Mouse (Mus musculus) brain, adult 2 months (tissue): ENCODE data around the gene Gmcl1.

Experiments used
- DNase-seq: peaks from one replicate; pipeline ENCODE4 v3.0.0; 2011; ENCODE audit warnings: low read depth, low spot score

Gmcl1 gene

DNA sequence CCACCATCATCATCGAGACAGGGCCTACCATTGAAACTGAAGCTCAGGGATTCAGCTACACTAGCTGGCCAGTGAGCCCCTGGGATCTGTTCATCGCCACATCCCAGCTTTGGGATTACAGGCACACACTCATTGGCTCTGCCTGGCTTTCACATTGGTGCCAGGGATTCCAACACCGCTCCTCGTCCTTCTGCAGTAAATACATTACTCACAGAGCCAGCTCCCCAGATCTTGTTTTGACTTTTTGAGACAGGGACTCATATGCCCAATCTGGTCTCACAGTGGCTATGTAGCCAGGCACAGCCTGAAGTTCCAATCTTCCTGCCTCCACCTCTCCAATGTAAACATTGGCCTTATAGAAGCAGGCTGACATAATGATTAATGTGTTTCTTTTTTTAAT is 3.1 kb upstream of the Gmcl1 start:
- no peak for DNase-seq

DNA sequence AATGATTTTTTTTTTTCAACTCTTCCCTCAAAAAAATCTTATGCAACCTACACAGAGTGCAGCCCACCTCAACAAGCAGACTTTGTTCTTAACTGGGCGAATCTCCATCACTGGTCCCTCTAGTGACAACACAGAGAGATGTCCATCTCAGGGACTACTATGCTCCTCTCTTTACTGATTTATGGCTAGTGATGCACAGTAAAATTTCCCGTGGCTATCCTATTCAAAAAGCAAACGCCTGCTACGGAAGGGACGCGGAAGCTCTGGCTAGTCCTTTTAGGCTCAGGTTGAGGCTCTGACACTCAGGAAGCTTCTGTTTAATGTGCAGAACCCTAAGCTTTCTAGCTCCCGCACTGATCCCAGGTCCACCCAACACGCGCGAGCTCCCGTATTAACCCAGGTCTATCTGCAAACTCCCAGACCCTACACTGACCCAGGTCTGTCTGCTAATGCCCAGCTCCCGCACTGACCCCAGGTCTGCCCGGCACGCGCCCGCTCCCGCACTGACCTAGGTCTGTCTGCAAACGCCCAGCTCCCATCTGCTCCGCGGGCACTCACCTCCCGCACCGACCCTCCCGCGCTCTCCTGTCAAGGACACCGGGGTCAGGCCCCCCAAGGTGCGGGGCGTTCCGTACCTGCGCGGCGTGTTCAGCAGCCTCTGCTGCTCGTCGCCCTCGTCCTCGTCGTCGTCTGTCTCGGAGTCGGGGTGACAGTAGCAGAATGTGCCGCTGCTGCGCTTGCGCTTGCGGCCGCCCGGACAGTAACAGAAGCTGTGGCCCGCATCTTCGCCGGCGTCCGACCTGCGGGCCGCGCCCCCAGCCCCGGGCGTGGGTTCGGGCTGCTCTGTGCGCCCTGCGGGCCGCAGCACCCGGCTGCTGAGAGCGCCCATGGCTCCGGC is 658 bp downstream of the Gmcl1 start:
- peak; percentile 69 for DNase-seq

DNA sequence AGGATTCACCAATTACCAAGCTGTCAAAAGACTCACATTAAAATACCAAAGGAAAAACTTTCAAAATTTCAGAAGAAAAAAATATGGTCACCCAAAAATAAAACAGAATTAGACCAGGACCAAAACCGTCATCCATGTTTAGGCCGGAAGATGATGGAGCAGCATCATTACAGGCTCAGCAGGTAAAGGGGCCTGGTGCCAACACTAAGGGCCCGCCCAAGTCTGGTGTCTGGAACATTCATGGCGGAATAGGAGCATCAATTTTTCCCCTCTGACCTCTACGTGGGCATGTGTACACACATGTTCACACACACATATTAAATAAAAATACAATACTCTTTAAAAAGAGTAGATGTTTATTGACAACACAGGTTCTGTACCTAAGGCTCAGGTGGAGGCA is 4.5 kb downstream of the Gmcl1 start:
- DNase-seq = no peak

DNA sequence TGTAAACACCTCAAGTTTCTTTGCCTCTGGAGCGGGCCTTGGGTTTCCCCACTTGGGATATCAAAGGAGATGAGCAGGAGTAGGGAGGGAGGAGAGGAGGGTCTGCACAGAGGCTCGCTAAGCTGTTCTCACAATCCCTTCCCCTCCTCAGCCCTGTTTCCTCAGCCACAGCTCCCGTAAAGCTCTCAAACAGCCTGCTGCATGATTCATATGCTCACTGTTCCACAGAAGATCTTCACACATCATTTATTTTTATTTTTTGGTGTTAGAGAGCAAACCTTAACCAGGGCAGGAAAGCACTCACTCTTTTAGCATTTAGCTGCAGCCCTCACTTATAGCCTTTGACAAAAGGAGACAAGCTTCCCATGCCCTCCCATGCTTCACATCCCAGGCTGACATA is 11.2 kb downstream of the Gmcl1 start:
- peak; percentile 41 for DNase-seq

DNA sequence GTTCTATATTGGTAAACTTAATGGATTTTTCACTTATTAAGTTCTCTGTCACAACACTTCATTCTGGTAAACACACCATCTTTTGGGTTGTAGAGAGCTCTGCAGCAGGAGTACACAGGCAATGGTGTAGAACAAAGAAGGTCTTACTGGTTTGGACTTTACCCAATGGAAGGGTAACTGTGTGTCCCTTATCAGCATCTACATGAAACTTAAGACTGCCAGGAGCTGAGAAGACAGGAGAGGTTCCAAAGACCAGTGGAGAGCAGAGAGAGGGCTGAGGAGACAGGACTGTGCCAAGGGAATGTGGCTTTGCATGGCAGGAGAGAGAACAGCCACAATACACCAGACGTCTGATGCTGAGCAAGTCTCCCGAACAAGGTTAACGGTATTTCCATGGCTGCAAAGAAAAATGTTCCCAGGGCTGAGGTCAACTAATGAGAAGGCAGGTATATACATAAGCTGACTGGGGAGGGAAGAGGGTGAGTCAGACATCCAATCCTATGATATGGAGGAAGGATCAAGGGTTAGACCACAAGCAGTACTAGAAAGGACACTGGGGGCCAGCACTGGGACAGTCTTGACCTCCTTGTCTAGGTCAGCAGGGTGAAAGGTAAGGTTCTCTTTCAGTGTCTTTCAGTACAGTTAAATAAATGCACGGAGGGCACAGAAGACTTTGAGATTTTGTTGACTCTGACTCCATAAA is 25.0 kb downstream of the Gmcl1 start:
- no peak for DNase-seq

DNA sequence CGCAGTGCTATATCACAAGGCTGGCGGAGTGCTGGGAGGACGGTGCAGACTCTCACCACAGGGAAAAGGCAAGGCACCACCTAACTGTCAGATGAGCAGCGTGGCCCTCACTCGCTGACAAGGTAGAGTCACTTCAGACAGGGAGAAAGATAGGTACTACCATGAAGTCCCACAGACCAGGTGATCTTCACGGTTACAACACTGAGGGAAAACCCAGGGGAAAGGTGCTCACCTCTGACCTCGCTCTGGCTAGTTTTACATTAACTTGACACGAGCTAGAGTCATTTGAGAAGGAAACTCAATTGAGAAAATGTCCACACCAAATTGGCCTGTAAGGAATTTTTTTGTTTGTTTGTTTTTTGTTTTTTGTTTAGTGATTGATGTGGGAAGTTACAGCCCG is 30.6 kb downstream of the Gmcl1 start:
- no peak for DNase-seq

DNA sequence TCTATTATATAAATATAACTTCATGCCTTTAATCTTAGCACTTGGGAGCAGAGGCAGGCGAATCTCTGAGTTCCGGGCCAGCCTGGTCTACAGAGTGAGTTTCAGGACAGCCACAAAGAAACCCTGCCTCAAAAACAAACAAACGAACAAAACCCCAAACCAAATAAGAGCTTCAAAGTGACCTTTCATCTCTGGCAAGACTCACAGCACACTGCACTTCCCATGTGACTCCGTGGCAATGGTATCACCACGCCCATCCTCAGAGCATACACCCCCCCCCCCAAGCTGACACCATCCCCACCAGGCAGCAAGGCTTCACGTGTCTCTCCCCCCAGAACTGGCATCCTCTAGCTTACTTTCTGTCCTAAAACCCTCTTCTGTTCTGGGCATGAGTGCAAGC is 35.3 kb downstream of the Gmcl1 start:
- no peak for DNase-seq

DNA sequence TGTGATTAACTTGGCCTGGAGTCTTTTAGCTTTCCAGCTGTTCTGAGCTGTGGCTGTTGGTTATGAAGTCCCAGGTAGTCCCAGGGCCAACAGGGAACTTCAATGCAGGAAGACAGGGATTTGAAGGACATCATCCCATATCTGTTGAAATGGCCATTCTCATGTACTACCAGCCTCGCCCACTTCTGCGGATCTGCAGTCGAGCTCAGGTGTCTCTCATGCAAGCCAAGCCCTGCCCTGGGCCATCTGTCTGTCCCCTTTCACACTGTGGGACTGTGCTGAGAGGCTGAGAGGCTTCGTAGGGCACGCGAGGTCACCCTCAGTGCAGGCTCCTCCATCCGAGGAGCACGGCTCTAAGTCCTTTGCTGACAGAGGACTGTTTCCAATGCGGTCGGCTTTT is 37.0 kb downstream of the Gmcl1 start:
- peak; percentile 74 for DNase-seq

DNA sequence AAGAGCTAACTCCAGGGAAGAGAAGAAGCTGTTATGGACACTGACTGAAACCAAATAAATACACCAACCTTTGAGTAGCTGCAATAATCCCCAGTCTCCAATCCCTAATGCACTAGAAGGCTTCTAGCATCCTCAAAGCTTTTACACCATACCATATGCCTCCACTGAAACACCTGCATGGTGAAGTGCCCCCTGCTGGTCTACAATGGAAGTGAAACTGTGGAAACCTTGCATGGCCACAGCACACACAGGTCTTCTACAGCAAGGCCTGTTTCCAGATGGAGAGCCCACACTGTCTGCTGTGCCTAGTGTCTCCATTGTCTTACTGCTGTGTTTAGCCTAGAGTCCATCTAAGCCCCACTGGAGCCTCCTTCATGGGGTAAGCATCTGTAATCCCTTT is 38.7 kb downstream of the Gmcl1 start:
- peak; percentile 75 for DNase-seq

DNA sequence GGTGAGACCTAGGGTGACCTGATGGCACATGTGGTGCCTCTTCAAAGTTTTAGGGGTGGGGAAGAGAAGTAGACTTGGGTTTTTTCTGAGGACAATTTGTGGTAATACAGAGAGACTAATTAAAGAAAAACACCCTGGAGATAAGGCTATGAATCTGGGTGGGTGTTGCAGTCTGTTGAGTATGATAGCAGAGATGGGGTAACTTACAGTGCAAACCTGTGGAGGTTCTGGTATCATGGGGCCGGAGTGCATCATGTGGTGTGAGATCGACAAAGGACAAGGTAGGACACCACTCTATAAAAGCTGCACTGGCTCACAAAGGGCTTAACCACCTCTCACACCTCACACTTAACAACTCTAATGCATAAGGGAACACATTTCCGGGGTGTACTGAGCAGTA is 43.5 kb downstream of the Gmcl1 start:
- DNase-seq = no peak

DNA sequence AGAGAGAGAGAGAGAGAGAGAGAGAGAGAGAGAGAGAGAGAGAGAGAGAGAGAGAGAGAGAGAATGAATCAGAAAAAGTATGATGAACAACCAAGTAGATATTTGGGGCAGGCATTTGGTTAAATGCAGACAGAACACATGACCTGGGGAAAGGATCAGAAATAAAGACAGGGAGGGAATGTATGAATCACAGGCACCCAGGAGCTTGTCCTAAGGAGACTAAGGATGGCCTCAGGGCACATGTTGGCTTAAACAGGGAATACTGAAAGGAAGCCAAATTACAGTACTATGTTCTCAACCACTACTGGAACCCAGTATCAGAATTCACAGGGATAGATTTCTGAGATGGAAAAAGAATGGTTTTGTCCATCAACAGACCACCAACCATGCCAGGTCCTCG is 46.2 kb downstream of the Gmcl1 start:
- DNase-seq = no peak

DNA sequence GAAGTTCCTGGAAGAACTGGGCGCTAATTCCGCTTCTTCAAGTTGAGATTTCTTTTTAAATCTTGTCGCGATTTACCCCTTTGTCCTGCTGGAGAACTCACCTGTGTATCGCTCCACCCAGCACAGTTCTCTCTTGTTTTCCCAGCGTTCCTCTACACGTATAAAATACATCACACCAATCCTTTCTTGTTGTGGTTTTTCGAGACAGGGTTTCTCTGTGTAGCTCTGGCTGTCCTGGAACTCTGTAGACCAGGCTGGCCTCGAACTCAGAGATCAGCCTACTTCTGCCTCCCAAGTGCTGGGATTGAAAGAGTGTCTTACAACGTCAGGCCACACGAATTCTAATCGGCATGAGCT is 48.5 kb downstream of the Gmcl1 start:
- DNase-seq = no peak

DNA sequence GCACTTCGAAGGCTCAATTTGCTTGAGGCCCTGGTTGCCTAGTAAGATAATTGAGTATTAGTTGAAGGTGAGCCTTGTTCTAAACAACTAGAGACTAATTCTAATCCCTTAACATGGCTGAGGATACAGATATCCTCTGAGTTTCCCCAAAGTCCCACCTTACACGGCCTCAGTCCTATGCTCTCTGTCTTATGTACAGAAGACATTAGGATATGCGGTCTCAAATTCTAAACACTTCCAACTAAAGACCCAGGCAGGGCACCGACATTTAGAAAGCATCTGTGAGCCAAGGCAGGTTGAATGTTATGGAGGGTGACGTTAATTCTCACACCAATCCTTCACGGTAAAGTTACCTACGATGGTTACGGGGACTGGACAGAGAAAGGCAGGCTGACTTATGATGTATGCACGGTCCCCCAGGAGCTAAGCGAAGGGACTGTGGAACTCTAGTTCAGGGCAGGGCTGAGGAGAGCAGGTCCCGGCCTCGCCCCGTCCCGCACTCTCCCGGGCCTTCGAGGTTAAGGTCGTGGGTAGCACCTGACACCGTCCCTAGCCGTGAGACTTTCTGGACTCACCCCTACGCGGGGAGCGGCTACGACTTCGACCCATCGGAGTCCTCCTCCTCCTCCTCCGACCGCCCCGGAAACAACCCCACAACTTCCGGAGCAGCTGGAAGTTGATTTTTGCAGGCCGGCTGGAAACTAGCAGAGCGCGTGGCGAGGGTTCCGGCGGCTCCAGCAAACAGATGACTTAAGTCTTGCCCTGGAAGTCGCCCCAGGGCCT is 49.1 kb downstream of the Gmcl1 start, which contains the start of gene Snrnp27:
TSS of gene Snrnp27 (minus strand) at position 651 of the 783 bp plus-strand sequence.
- peak; percentile 97 for DNase-seq

DNA sequence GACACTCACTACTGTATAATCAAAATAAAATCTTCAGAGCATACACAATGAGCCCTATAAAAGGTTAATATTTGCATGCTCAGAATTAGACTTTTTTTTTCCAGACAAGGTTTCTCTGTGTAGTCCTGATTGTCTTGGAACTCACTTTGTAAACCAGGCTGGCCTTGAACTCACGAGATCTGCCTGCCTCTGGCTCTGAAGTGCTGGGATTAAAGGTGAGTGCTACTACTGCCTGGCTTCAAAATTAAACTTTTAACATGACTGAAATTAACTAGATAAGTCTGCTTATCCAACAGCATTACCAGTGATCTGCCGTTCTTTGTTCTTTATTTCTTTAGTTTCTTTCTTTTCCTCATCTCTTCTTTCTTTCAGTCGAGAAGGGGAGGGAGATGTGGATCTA is 51.9 kb downstream of the Gmcl1 start:
- DNase-seq = no peak

DNA sequence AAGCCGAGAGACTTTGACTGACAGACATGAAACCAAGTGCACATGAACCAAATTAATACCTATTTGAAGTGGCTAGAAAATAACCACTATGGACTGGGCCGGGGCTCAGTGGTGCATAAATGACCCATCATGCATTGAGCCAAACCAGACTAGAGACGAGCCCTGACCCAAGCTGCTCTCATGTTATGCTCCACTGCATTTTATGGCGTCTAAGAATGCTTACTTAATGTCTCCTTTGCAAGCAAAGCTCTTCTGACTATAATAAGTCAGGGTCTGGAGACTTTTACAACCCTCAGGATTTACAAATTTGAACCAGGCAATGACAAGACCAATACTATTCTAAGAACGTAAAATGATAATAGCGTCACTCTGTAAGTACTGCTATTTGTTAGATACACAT is 54.8 kb downstream of the Gmcl1 start:
- DNase-seq = no peak

DNA sequence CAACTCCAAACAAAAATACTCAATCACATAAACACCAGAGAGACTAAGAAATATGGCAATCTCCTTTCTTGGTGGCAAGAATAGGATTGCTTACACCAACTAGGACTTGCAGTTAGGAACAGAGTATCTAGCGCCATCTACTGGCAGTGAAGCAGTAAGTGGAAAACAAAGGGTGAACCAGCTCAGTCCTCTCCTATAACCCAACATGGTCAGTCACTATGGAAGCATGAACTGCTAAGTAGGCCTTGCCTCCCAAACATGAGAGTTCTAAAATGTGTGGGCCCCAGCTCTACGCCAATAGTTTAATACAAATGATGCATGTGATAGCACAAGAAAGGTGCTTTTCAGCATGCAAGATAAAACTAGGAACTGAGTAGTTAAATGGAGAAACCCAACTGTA is 62.3 kb downstream of the Gmcl1 start:
- DNase-seq = peak; percentile 94

DNA sequence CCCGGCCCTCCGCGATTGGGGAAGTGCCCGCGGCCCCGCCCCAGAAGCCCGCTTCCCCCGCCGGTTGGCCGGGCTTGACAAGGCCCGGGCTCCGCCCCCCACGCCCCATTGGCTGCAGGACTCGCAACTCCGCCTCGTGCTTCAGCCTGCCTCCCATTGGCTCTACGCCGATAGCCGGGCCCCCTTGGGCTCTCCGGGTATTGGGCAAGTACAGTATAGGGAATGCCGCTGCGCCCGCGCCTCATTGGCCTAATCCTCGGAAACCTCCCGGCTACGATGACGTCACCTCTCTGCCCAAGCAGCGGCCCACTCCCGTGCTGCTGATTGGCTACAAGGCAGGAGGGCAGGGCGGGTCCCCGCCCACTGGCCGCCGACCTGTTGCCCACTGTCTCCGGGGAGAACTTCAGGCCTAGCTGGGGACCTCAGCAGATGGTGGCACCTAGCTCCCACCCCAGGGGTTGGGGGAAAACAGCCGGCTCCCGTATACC is 63.9 kb downstream of the Gmcl1 start:
- DNase-seq = peak; percentile 100

DNA sequence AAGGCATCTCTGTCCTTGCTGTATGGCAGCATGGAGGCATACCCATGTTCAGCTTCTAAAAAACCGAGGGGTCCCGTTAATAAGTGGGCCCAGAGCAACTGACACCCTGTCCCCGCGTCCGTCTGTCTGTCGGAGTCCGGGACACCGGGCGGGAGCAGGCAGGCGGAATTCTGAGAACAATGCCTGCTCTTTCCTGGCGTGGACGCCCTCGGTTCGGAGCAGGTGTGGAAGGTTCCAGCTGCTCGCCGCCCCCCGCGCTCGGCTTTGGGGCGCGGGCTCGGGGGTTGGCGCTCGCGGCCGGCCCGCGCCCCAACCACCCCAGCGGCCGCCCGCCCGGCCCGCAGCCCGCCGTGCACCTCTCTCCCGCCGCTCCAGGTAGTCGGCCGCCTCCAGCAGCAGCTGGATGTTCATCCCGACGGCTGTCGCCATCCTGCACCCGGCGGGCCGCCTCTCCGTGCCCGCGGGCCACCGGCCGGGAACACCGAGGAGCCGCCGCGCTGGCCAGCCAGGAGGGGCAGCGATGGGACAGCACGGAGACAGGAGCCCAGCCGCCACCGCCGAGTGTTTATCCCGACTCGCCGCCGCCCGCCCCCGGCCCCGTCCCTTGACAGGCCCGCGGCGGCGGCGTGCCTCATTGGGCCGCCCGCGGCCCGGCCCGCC is 64.5 kb downstream of the Gmcl1 start, which contains the start of gene Mxd1:
TSS of gene Mxd1 (minus strand) at position 582 of the 660 bp plus-strand sequence.
- DNase-seq = no peak

DNA sequence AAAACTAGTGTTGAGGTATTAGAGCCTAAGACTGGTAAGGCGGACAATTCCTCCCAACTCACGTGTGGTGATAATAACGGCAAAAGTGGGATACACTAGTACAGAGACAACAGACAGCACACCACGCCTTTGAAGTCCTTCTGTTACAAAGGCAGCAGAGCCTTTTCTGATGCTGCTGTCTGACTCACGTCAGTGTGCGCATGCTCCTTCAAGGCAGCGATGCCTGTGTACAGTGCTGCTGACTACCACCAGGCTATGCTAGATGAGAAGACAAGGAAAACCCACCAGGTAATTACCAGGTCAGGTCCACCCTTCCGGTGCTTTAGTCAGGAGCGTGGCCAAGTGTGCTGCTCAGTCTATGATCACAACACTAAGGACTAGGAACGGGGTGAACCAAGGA is 66.1 kb downstream of the Gmcl1 start:
- DNase-seq = no peak

DNA sequence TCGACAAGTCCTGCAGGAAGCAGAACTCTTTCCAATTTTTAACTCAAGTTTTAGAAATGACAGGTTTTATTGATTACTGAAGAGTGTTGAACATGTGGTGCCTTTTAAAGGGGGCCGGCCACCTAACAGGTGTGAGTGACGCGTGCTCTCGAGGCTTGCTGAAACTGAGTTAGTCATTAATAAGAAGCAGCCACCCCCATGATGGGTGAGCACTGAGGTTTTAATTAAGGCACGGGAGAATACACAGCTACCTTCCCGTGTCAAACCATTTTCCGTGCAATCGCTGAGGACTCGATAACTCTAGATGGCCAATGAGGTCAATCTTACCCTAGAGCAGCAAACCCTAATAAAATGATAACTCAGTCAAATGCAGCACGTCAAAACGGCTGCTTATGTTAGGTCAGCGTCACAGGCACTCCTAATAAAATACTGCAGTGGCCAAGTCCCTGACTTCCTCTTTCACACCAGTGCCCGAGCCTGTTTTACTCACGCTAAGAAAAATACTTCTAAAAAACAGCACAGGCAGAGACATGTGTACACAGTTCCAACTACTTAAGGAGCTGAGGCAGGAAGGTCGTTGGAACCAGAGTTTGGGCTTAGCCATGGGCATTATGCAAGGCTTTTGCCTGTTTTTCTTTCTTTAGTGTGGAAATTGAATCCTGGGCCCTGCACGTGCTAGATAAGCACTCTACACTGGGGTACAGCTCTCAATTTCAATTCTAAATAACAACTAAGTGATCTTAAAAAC is 67.4 kb downstream of the Gmcl1 start:
- DNase-seq = no peak

DNA sequence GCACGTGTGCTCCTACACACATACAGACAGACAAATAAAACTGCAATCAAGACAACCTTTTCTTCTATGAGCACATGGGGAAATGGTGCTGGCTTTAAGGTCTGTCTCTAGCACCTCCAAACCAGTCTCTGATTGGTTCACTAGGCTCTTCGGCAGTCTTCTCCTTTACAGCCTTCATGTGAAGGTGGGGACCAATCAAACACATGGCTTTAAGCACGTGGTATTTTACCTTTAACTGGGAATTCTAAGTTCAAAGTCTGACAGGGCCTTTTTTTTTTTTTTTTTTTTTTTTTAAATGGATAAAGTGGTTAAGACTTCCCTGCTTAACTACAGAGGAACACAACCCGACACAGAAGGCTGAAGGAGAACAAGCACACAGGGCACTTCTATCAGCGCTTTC is 68.1 kb downstream of the Gmcl1 start:
- DNase-seq = no peak
